Mouse (Mus musculus) hindbrain, embryonic 12.5 days (tissue): ENCODE data around the gene Zfp503. TPM values are rescaled to one million over a fixed set of nuclear protein-coding genes. Genes with fewer than 3 reads are reported as not detected.

Source experiments
- ATAC-seq: fragments of 200-750 bp; cut with Nextera tagmentation; 2 replicates; pipeline ENCODE4 v1.8.0; 2017; ENCODE audit warnings: moderate TSS enrichment; ENCODE audit not compliant: low FRiP score
- H3K27ac ChIP-seq: fragments of 300-500 bp; sonication (generic); 2 replicates; pipeline ENCODE4 v1.5.1; 2016; ENCODE audit warnings: mild to moderate bottlenecking
- H3K27me3 ChIP-seq: fragments of 300-500 bp; sonication (generic); 2 replicates; pipeline ENCODE4 v1.6.1; 2016; ENCODE audit warnings: mild to moderate bottlenecking
- H3K36me3 ChIP-seq: fragments of 300-500 bp; sonication (generic); 2 replicates; pipeline ENCODE4 v1.6.1; 2016; ENCODE audit warnings: mild to moderate bottlenecking
- H3K4me1 ChIP-seq: fragments of 300-500 bp; sonication (generic); 2 replicates; pipeline ENCODE4 v1.6.1; 2016
- H3K4me2 ChIP-seq: fragments of 300-500 bp; sonication (generic); replicated peaks from 2 replicates; pipeline ENCODE4 v1.6.1; 2016; ENCODE audit warnings: mild to moderate bottlenecking
- H3K4me3 ChIP-seq: fragments of 300-500 bp; sonication (generic); 2 replicates; pipeline ENCODE4 v1.5.1; 2016; ENCODE audit warnings: mild to moderate bottlenecking
- H3K9ac ChIP-seq: fragments of 300-500 bp; sonication (generic); 2 replicates; pipeline ENCODE4 v1.6.1; 2016; ENCODE audit warnings: mild to moderate bottlenecking, moderate library complexity
- H3K9me3 ChIP-seq: fragments of 300-500 bp; sonication (generic); replicated peaks from 2 replicates; pipeline ENCODE4 v1.6.1; 2016; ENCODE audit warnings: mild to moderate bottlenecking
- WGBS: fragments of 180-500 bp; shearing (Covaris S2); methylation state at CpG from one replicate; pipeline ENCODE4 v1.1.7; 2016; 5-methylcytosine and 5-hydroxymethylcytosine counted together
- polyA plus RNA-seq: library from polyadenylated mRNA; unstranded; fragments of >200 nt; fragmentation: Nextera tagmentation; extraction: Ambion mirVana; gene quantifications from 2 replicates; pipeline ENCODE4 v1.2.1, GENCODE M21; 2016

Zfp503 gene
- polyA plus RNA-seq, result 39.0 and 45.6 TPM in 2 replicates

DNA sequence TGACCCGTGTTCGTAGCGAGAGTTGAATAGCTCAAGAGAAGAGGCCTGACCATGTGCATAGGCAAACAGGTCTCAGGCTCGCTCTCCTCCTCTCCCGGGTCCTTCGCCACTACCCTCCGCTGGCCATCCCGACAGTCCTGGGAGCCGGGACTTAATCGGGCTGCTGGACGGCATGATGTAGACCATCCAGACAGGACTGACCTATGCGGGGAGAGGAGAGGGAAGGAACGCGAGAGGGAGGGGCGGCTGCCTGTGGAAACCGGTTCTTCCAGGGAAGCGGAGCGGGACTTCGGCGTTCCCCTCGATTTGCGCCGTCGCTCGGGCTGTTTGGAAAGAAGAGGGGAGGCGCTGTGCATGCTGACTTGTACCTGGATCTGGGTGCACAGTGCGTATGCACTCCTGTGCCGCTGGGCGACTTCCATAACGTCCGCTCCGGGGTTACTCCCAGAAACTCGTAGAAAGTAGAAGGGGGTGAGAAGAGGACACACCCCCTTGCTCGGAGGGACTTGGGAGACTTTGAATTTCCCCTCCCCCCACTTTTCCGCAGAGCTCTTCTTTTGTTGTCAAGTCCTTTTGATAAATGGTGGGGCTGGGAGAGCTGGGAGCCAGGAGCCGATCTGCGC, at the start of gene Zfp503:
Gene Zfp503, minus strand, starts transcription at position 311 of the 623 bp plus-strand sequence.
- peaks cover 45% of the 10 kb centered on the region for H3K27me3 ChIP-seq
- peak within 1 kb of the TSS; percentile 89 for H3K27ac ChIP-seq
- H3K9ac ChIP-seq, result peak within 1 kb of the TSS; percentile 69
- peaks cover 50% of the 10 kb centered on the region for H3K4me1 ChIP-seq
- H3K4me3 ChIP-seq, result peak within 1 kb of the TSS; percentile 83
- peak within 1 kb of the TSS; percentile 76 for H3K4me2 ChIP-seq
- no peaks in the 10 kb centered on the region for H3K9me3 ChIP-seq
- no peak for ATAC-seq
- H3K36me3 ChIP-seq, result peaks cover 12% of the 10 kb centered on the region
- under 1% methylated on average over 37 of the region's 37 CpGs for WGBS

DNA sequence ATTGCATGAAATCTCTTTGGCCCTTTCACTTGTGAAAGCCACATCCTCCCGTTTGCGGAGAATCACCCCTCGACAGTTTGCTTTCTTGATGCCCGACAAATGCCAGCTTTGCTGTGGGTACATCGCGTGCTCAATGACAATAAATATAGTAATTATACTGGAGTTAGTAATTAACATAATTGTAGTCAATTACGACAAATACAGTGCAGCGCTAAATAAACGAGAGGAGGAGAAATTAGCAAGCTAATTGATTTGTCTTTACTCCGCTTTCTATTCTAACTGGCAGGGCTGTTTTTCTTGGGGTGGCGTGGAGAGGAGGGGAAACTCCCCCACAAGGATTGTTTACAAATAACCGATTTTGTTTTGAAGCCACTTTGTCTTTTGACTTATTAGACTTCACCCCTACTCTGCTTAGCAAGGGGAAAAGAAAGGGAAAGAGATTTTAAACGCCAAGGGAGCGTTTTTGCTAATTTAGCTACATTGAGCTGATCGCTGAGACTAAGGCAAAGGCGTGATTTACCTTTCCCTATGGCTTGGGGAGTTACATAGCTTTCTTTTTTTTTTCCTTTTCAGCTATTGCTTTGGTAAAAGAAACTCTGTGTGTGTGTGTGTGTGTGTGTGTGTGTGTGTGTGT, 48.2 kb upstream of the Zfp503 start:
- Histone ChIP-seq H3K4me2 (peak overlapping the region; percentile 17; the same call in 1 of the 2 replicates), H3K9me3 (no peaks in the 10 kb centered on the region), H3K36me3 (no peaks in the 10 kb centered on the region), H3K9ac (no peak overlapping the region), H3K27me3 (peaks cover 24% of the 10 kb centered on the region), H3K4me3 (no peak overlapping the region), H3K4me1 (peaks cover 31% of the 10 kb centered on the region), H3K27ac (no peak overlapping the region)
- ATAC-seq, result no peak
- WGBS, result 46% methylated on average over 16 of the region's 16 CpGs

DNA sequence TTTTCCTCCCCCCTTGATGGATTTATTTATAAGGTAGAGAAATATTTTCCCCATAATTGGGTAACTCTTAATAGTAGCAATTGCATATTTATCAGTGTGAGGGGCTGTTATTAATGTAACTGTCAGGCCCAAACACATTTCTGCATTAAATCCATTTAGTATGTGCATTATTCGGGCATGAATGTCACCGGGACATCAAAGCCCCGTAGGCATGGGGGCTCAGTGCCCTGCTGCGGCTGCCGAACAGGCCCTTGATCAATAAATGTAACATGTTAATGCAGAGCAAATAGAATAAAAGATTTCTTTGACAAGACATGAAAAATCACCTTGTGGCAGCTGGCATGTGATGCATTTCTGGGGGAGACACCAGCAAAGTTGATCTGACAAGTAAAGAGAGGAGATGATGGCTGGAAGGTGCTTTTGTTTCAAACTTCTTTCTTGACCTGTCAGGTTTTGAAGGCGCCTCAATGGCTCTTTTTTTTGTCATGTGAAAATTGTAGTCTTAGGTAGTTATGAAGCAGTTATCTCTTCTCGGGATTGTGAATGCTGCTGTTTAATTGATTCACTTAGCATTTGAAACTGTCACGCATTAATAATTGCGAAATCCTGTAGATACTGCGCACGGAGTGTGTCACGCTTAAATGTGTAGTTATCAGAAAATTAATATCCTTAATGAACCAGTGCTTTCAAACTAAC, 47.5 kb upstream of the Zfp503 start:
- Histone ChIP-seq H3K9ac (no peak overlapping the region), H3K27me3 (peaks cover 23% of the 10 kb centered on the region), H3K9me3 (no peaks in the 10 kb centered on the region), H3K36me3 (no peaks in the 10 kb centered on the region), H3K27ac (no peak overlapping the region), H3K4me2 (peak overlapping the region; percentile 17; the same call in 1 of the 2 replicates), H3K4me1 (peaks cover 31% of the 10 kb centered on the region), H3K4me3 (no peak overlapping the region)
- ATAC-seq, result no peak
- 31% methylated on average over 12 of the region's 12 CpGs for WGBS

DNA sequence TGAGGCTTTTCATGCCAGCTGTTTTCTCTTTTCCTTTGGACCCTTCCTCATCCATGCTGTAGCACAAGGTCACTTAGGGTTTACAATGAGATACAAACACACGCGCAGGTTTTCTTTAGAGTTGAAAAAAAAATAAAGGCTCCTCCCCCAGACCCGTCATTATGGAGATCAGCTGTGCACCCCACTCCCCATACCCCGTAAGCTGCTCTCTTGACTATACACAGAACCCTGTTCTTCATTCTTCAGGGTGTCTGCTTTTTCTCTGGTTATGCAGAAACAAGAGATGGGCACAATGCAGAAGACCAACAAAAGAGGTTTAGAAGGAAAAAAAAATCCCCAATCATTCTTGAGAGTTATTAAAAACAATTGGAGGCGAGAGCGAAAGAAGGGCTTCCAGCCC, 46.9 kb upstream of the Zfp503 start:
- Histone ChIP-seq H3K9ac (no peak overlapping the region), H3K9me3 (no peaks in the 10 kb centered on the region), H3K4me3 (no peak overlapping the region), H3K27ac (no peak overlapping the region; the same call in 1 of the 2 replicates), H3K4me1 (peaks cover 31% of the 10 kb centered on the region), H3K27me3 (peaks cover 17% of the 10 kb centered on the region), H3K36me3 (no peaks in the 10 kb centered on the region), H3K4me2 (peak overlapping the region; percentile 17; the same call in 1 of the 2 replicates)
- ATAC-seq, result peak; percentile 35; the same call in 1 of the 2 replicates
- WGBS, result 29% methylated on average over 6 of the region's 6 CpGs

DNA sequence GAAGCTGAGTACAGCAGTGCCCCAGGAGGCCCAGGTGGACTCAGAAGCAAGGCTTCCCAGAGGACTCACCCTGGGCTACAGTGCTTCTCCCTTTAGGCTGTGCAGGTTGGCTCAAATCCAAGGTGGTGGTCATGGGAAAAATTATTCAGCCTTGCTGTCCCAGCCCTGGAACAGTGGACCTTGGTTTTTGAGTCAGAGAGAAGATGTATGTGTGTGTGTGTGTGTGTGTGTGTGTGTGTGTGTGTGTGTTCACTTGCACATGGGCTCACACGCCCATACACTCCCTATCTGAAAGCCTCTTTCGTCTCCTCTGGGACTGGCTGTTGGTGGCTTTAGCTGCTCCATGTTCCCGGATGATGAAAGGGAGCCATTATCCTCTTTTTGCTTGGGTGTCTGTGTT, 46.5 kb upstream of the Zfp503 start:
- H3K4me3 ChIP-seq, result no peak overlapping the region

DNA sequence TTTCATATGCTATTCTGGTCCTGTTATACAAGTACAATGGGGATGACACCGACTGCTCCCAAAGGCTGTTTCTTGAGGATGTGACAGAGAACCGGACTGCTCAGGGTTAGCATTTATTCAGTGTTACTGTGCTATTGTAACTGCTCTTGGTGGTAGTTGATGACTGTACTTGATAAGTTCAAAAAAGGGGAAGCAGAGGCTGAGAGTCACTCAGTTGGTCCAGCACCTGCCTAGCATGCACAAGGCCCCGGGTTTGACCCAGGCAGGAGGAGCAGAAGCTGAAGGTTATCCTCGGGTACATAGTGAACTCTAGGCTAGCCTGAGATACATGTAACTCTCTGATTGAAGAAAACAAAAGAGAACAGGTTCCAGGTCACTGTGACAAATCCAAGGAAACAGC, 34.1 kb upstream of the Zfp503 start:
- H3K9ac ChIP-seq, result no peak overlapping the region
- no peak overlapping the region for H3K4me2 ChIP-seq
- H3K27ac ChIP-seq, result no peak overlapping the region
- no peaks in the 10 kb centered on the region for H3K36me3 ChIP-seq
- H3K4me1 ChIP-seq, result peaks cover 17% of the 10 kb centered on the region
- 79% methylated on average over 4 of the region's 4 CpGs for WGBS
- H3K9me3 ChIP-seq, result no peaks in the 10 kb centered on the region
- peaks cover 14% of the 10 kb centered on the region for H3K27me3 ChIP-seq
- no peak overlapping the region for H3K4me3 ChIP-seq
- ATAC-seq, result no peak

More for the DNA sequence above, 46.5 kb upstream of the Zfp503 start:
- H3K9ac ChIP-seq, result no peak overlapping the region
- peak; percentile 64; the same call in 1 of the 2 replicates for ATAC-seq
- H3K4me2 ChIP-seq, result peak overlapping the region; percentile 17; the same call in 1 of the 2 replicates
- H3K36me3 ChIP-seq, result no peaks in the 10 kb centered on the region
- H3K4me1 ChIP-seq, result peaks cover 31% of the 10 kb centered on the region
- peaks cover 17% of the 10 kb centered on the region for H3K27me3 ChIP-seq
- H3K9me3 ChIP-seq, result no peaks in the 10 kb centered on the region
- 35% methylated on average over 3 of the region's 3 CpGs for WGBS
- no peak overlapping the region; the same call in 1 of the 2 replicates for H3K27ac ChIP-seq

DNA sequence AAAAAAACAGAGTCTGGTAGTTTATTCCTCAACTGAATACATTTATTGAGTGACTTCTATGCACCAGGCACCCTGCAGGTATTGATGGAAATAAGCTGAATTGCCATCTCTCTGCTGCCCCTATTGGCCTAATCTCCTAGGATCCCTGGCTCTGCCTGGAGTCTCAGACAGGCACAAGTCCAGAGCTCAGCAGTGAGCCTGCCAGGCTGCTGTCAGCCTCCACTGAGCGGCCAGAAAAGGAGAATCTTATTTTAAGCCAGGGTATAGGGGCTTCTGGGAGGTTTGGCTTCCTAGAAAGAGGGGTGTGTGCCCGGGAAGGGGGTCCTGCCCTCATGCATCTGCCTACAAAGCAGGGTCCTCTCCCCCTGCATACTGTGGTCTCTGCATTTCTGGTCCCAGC, 31.5 kb upstream of the Zfp503 start:
- Histone ChIP-seq H3K4me2 (no peak overlapping the region), H3K4me3 (no peak overlapping the region), H3K27ac (no peak overlapping the region), H3K9me3 (no peaks in the 10 kb centered on the region), H3K27me3 (peaks cover 33% of the 10 kb centered on the region), H3K9ac (no peak overlapping the region), H3K36me3 (no peaks in the 10 kb centered on the region), H3K4me1 (peaks cover 17% of the 10 kb centered on the region)
- no peak for ATAC-seq
- WGBS, result 14% methylated on average over 2 of the region's 2 CpGs

DNA sequence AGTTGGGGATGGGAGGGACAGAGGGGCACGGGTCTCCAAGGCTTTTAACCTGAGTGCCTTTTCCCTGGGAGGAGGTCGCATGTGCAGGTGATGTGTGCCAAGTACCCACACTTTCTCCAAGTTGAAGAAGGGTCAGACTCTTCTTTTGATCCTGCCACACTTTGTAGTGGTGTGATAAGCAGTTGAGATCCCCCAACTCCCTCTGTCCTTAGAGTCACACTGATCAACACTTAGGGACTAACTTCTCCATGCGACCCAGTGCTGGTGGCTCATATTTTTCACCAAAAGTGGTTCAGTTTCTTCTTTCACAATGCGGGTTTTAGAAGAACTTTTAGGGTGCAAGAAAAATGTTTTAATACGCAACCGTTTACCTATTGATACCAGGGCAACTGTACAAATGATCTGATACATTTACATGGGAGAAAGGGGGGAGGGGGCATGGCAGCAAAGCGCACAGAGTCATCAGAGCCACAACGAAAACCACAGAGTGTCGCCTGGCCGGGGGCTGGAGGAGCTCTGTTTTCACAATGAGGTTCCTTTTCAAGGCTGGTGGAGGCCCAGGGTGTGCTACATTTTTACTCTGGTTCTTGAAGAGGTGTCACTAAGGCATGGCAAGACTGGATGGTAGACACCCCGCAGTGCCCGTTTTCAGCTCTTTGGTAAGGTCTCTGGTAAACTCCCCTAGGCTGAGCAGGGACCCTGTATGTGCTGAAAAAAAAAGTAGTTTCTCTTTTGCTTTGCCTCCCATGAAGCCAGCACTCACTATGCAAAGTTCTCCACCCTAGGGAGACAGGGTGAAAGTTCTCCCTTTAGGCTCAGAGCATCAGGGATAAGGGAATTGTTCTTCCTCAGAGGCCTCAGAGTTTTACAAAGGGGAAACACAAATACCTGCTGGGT, 30.8 kb upstream of the Zfp503 start:
- Histone ChIP-seq H3K27me3 (peaks cover 35% of the 10 kb centered on the region), H3K9ac (peak overlapping the region; percentile 53; the same call in 1 of the 2 replicates), H3K36me3 (no peaks in the 10 kb centered on the region), H3K4me2 (peak overlapping the region; percentile 65), H3K4me3 (peak overlapping the region; percentile 33), H3K4me1 (peaks cover 17% of the 10 kb centered on the region), H3K9me3 (no peaks in the 10 kb centered on the region), H3K27ac (no peak overlapping the region)
- 29% methylated on average over 12 of the region's 12 CpGs for WGBS
- ATAC-seq, result no peak

DNA sequence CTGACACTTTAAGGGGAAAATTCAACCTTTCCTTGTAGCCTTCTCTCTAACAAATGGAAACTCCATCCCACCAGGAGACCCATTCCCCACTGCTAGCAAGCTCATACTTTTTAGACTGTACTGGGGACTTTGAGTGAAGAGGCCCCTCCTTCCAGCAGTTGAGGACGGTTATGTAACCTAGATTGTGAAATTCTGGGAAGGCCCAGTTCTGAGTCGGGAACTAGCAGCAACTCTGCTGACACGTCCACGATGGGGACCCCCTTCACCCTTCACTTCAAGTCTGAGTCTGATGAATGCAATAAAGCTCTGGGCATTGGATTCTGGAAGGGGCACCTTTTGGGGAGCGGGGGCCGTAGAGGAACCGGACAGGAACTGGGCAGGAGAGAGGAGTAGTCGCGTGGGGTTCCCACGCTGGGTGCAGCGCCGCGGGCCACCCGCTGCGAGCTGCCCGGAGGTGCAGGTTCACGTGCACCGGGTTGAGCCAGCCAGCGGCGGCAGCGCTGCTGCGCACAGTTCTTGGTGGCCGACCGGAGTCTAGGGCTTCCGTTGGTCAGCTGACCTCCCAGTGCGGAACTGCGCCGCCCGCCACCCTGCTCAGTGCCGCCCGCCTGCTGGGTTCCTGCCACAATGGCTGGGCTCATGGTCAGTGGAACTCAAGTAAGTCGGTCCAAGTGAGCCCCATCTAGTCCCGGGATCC, 30.0 kb upstream of the Zfp503 start, which contains the start of gene Lrmda:
Gene Lrmda, plus strand, starts transcription at position 461 of the 697 bp plus-strand sequence.
- peak within 1 kb of the TSS; percentile 65 for H3K4me2 ChIP-seq
- H3K27ac ChIP-seq, result no peak within 1 kb of the TSS
- H3K4me1 ChIP-seq, result peaks cover 17% of the 10 kb centered on the region
- no peaks in the 10 kb centered on the region for H3K36me3 ChIP-seq
- ATAC-seq, result peak; percentile 69; the same call in 1 of the 2 replicates
- H3K9me3 ChIP-seq, result no peaks in the 10 kb centered on the region
- peaks cover 36% of the 10 kb centered on the region for H3K27me3 ChIP-seq
- WGBS, result 2% methylated on average over 28 of the region's 33 CpGs
- H3K4me3 ChIP-seq, result peak within 1 kb of the TSS; percentile 33
- peak within 1 kb of the TSS; percentile 53 for H3K9ac ChIP-seq

DNA sequence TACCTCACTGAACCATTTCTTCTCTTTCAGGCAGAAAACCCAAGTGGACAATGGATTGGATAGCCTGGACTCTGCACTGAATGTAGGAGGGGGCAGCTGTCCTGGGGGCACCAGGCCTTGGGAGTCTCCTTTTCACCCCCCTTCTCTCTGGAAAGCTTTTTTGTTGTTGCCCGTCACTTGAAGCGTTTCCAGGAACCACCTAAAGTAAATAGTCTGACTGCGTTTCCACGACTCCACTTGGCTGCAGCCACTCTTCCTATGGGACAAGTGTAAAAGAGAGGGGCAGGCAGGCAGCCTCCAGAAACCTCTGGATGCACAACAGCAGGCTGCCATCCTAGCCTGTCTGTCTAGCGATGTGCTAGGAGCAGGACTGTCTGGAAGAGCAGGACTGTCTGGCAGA, 27.6 kb upstream of the Zfp503 start:
- Histone ChIP-seq H3K4me2 (no peak overlapping the region), H3K36me3 (no peaks in the 10 kb centered on the region), H3K4me3 (no peak overlapping the region), H3K9me3 (no peaks in the 10 kb centered on the region), H3K27ac (no peak overlapping the region), H3K9ac (no peak overlapping the region), H3K4me1 (peaks cover 17% of the 10 kb centered on the region), H3K27me3 (peaks cover 39% of the 10 kb centered on the region)
- 54% methylated on average over 5 of the region's 5 CpGs for WGBS
- ATAC-seq, result no peak

DNA sequence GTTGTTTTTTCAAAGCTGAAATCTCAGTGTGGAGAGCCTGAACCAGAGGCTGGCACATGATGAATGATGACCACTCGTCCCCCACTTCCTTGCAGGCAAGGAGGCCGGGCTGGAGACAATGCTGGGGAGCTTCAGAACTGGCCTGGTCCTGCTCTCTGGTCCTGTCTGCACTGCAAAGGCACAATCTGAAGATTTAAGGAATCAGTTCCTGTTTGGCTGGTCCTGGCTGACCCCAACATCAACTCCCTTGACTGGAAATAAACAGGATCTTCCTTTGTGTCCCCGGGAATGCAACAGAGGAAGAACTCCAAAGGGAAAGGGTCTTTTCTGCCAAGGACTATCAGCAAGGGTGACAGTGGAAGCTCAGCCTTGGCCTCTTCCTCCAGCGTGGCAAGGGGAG, 25.4 kb upstream of the Zfp503 start:
- Histone ChIP-seq H3K9me3 (no peaks in the 10 kb centered on the region), H3K9ac (no peak overlapping the region), H3K27me3 (peaks cover 38% of the 10 kb centered on the region), H3K4me2 (no peak overlapping the region), H3K4me1 (peaks cover 8% of the 10 kb centered on the region), H3K4me3 (no peak overlapping the region), H3K27ac (no peak overlapping the region), H3K36me3 (no peaks in the 10 kb centered on the region)
- no peak for ATAC-seq
- WGBS, result 52% methylated on average over 4 of the region's 4 CpGs
